Mouse (Mus musculus) layer of hippocampus, adult 2 months (tissue): ENCODE results near the gene Ott. TPM values are rescaled to one million over a fixed set of nuclear protein-coding genes. Genes with fewer than 3 reads are reported as not detected.
"Not testable (repeated sequence)": the region's sequence is repeated elsewhere in the genome, so short reads cannot be mapped to it uniquely, and the experiment has no call there.

Experiments
- DNase-seq, 2 experiments: peaks; one replicate each; pipeline ENCODE4 v3.0.0; 2022; ENCODE audit warnings: low spot score in 2 of 2
- H3K27ac ChIP-seq: fragments of 200-600 bp; 2 replicates; pipeline ENCODE4 v1.8.1; 2022
- H3K4me3 ChIP-seq: fragments of 200-600 bp; 2 replicates; pipeline ENCODE4 v1.8.1; 2022; ENCODE audit warnings: mild to moderate bottlenecking
- long read RNA-seq, 2 experiments: library from polyadenylated mRNA; stranded (forward); transcript quantifications; one replicate each; pipeline ENCODE4 v2.0.0; 2021; ENCODE audit warnings: borderline mapping rate in 2 of 2
- total RNA-seq, 2 experiments: library from RNA; stranded (reverse); gene quantifications; 2 replicates each; pipeline ENCODE4 v1.2.3; 2021

Gene Ott
- not detected for total RNA-seq
- long read RNA-seq, experiment 1 = 0 reads
- long read RNA-seq, experiment 2 = 0 reads

DNA sequence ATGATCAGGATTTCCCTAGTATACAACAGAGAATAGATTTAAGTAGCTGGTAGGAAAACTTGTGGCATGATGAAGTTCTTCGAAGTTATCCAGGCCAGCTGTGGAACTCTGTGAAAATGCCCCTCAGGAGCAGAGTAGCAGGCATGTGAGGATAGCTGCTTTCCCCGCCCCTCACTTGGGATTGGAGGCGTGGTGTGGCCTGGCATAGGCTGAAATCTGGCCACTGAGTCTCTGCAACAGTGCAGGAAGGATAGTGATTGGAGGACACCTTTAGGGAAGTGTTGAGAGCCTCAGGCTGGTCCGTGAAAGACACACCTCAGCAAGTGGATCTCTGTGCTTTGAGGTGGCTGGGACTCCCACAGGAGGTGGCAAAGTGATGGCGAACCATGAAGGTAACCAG is at the start of gene Ott:
TSS of gene Ott (plus strand) at position 301 of the 400 bp plus-strand sequence.
- not testable (repeated sequence) for H3K27ac ChIP-seq, H3K4me3 ChIP-seq, DNase-seq

Other genes starting within 250 kb of the Ott start
- not detected for gene Luzp4, start 216.6 kb upstream of the Ott start, total RNA-seq
- not detected for gene Gm15093, start 198.1 kb downstream of the Ott start, total RNA-seq